Mouse (Mus musculus) neural tube, embryonic 11.5 days (tissue): ENCODE data around the gene Slc29a1. TPM values are rescaled to one million over a fixed set of nuclear protein-coding genes. Genes with fewer than 3 reads are reported as not detected.

Source experiments
- ATAC-seq: fragments of 200-750 bp; cut with Nextera tagmentation; 2 replicates; pipeline ENCODE4 v1.8.0; 2017; ENCODE audit warnings: moderate number of reproducible peaks, mild to moderate bottlenecking, moderate TSS enrichment, moderate library complexity; ENCODE audit not compliant: insufficient read depth, low FRiP score, low TSS enrichment
- DNase-seq: peaks from one replicate; pipeline ENCODE4 v3.0.0-alpha.2; 2015; ENCODE audit warnings: low spot score
- H3K27ac ChIP-seq: fragments of 300-500 bp; sonication (generic); 2 replicates; pipeline ENCODE4 v1.5.1; 2014; ENCODE audit warnings: low read depth, mild to moderate bottlenecking, low read length
- H3K27me3 ChIP-seq: fragments of 300-500 bp; sonication (generic); 2 replicates; pipeline ENCODE4 v1.6.1; 2014; ENCODE audit warnings: mild to moderate bottlenecking, low read length, mixed read lengths; ENCODE audit not compliant: control insufficient read depth, insufficient read depth
- H3K36me3 ChIP-seq: fragments of 300-500 bp; sonication (generic); 2 replicates; pipeline ENCODE4 v1.6.1; 2014; ENCODE audit warnings: mild to moderate bottlenecking, low read length, moderate library complexity, mixed read lengths; ENCODE audit not compliant: control insufficient read depth, insufficient read depth
- H3K4me1 ChIP-seq: fragments of 300-500 bp; sonication (generic); 2 replicates; pipeline ENCODE4 v1.6.1; 2014; ENCODE audit warnings: low read length, mixed read lengths; ENCODE audit not compliant: control insufficient read depth, insufficient read depth
- H3K4me2 ChIP-seq: fragments of 300-500 bp; sonication (generic); 2 replicates; pipeline ENCODE4 v1.6.1; 2014; ENCODE audit warnings: low read depth, mild to moderate bottlenecking, moderate library complexity
- H3K4me3 ChIP-seq: fragments of 300-500 bp; sonication (generic); 2 replicates; pipeline ENCODE4 v1.5.1; 2014; ENCODE audit warnings: low read depth, low read length
- H3K9ac ChIP-seq: fragments of 300-500 bp; sonication (generic); 2 replicates; pipeline ENCODE4 v1.6.1; 2014; ENCODE audit warnings: mild to moderate bottlenecking, low read length
- H3K9me3 ChIP-seq: fragments of 300-500 bp; sonication (generic); 2 replicates; pipeline ENCODE4 v1.6.1; 2016; ENCODE audit warnings: low read length; ENCODE audit not compliant: control insufficient read depth
- WGBS: fragments of 180-500 bp; shearing (Covaris S2); extraction: QIAGEN DNeasy Blood & Tissue Kit; methylation state at CpG from one replicate; pipeline ENCODE4 v1.1.7; 2014; 5-methylcytosine and 5-hydroxymethylcytosine counted together
- polyA plus RNA-seq: library from polyadenylated mRNA; unstranded; fragments of >200 nt; fragmentation: Nextera tagmentation; extraction: Ambion mirVana; gene quantifications from 2 replicates; pipeline ENCODE4 v1.2.1, GENCODE M21; 2014

The Slc29a1 gene
- polyA plus RNA-seq, 1 experiment from 2014 or later = 48.7 TPM

DNA sequence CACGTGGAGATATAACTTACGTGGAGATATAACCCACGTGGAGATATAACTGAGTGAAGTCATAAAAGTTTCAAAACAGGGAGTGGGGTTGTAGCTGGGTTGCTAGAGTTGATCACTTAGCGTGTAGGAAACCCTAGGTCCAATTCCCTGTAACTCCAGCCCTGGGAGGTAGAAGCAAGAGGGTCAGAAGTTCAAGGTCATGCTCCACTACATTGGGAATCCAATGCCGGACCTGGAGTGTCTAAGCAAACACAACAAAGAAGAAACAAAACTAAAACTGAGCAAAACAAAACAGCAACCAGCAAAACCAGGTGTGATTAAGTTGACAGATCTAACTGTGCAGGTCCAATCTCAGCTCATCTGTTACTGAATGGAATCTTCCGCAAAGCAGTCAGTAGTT lies 18.2 kb upstream of the Slc29a1 start:
- Histone ChIP-seq H3K9me3 (no peaks in the 10 kb centered on the region), H3K4me1 (peaks cover 9% of the 10 kb centered on the region; the same call in 1 of the 2 replicates), H3K4me2 (no peak overlapping the region), H3K9ac (no peak overlapping the region), H3K4me3 (no peak overlapping the region), H3K27me3 (no peaks in the 10 kb centered on the region), H3K36me3 (no peaks in the 10 kb centered on the region), H3K27ac (no peak overlapping the region)
- DNase-seq (no peak), ATAC-seq (no peak)
- WGBS = 91% methylated on average over 6 of the region's 6 CpGs

DNA sequence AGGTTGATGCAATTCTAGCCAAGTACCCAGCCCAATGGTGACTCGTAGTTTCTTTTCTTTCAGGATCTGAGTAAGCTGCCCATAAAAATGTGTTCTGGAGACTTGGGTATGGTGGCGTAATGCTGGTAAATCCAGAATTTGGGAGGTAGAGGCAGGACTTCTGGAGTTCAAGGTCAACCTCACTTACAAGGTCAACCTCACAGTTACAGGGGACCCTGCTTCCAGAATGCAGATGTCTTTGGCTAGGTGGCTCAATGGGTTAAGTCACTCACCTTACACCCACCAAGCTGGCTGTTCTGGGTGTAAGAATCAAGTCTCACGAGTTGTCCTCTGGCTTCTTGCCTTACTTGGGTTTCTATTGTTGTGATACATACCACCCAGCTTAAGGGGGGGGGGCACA lies 17.3 kb upstream of the Slc29a1 start:
- no peak for ATAC-seq
- DNase-seq = no peak
- Histone ChIP-seq H3K4me3 (no peak overlapping the region), H3K36me3 (no peaks in the 10 kb centered on the region), H3K27ac (no peak overlapping the region), H3K27me3 (no peaks in the 10 kb centered on the region), H3K4me1 (peaks cover 9% of the 10 kb centered on the region; the same call in 1 of the 2 replicates), H3K9me3 (no peaks in the 10 kb centered on the region), H3K4me2 (no peak overlapping the region), H3K9ac (no peak overlapping the region)
- WGBS = 88% methylated on average over 3 of the region's 3 CpGs

DNA sequence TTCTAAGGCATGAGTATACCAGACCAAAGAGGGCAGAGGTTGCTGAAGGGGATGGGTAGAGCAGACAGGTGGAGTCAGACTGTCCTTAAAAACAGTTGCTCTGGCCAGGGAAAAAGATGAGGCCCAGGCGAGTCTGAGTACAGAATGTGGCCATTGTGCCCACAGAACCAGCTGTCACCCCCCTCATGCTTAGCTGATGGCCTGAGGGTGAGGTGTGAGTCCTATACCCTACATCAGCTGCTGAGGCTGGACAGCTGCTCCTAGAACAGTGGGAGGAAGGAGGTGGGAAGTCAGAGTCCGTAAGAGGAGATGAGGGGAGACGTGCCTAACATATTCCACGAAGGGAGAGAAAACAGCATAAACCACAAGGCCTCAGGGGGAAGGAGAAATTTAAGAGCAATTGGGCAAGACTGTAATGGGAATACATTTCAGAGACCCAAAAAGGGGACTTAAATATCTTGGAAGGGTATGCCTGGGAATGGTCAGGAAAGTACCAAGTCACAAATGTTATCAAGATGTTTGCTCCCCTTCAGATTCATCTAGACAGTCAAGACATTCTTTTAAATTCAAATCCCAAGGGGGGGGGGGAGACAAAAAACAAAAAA lies 16.7 kb upstream of the Slc29a1 start:
- H3K9me3 ChIP-seq = no peaks in the 10 kb centered on the region
- DNase-seq = no peak
- H3K4me3 ChIP-seq = no peak overlapping the region
- H3K9ac ChIP-seq = no peak overlapping the region
- ATAC-seq = no peak
- H3K4me2 ChIP-seq = no peak overlapping the region
- H3K4me1 ChIP-seq = peaks cover 9% of the 10 kb centered on the region; the same call in 1 of the 2 replicates
- 67% methylated on average over 4 of the region's 4 CpGs for WGBS
- no peak overlapping the region for H3K27ac ChIP-seq
- H3K36me3 ChIP-seq = no peaks in the 10 kb centered on the region
- H3K27me3 ChIP-seq = no peaks in the 10 kb centered on the region

DNA sequence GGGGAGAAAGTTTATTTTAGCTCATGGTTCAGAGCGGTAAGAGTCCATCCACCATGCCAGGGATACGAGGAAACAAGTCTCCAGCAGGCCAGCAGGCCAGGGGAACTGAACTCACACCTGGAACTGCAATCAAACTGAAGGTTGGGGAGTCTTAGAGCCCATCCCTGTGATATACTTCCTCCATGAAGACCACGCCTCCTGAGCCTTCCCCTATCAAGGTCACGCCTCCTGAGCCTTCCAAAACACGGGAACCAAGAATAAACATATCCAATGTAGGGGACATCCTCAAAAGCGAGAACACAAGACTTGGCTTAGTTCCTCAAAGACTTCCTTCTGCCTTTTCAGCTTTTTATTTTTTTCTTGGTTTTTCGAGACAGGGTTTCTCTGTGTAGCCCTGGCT lies 13.5 kb upstream of the Slc29a1 start:
- H3K9me3 ChIP-seq = no peaks in the 10 kb centered on the region

DNA sequence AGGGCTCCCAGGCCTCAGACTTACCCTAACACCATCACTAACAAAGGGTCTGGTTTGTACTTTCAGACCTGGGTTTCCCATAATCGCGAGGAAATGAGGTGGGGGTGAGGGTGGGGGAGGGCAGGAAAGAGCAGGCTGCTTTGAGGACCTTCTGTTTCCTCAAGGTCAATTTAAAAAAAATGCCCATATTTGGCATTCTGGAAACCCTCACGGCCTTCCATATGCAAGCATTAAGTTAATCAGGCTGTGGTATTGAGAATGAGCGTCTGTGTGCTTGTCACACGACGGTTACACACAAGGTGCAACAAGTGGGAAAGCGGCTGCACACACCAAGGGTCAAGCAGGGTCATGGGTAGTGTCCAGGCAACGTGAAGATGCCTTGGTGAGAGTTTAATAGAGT lies 12.6 kb upstream of the Slc29a1 start:
- H3K4me2 ChIP-seq = no peak overlapping the region
- no peak for DNase-seq
- 84% methylated on average over 8 of the region's 8 CpGs for WGBS

More for the DNA sequence above, 13.5 kb upstream of the Slc29a1 start:
- Histone ChIP-seq H3K27ac (no peak overlapping the region), H3K4me3 (no peak overlapping the region), H3K36me3 (no peaks in the 10 kb centered on the region), H3K27me3 (no peaks in the 10 kb centered on the region), H3K4me2 (no peak overlapping the region), H3K9ac (no peak overlapping the region), H3K4me1 (no peaks in the 10 kb centered on the region)
- ATAC-seq = no peak
- DNase-seq = no peak
- 87% methylated on average over 7 of the region's 7 CpGs for WGBS

DNA sequence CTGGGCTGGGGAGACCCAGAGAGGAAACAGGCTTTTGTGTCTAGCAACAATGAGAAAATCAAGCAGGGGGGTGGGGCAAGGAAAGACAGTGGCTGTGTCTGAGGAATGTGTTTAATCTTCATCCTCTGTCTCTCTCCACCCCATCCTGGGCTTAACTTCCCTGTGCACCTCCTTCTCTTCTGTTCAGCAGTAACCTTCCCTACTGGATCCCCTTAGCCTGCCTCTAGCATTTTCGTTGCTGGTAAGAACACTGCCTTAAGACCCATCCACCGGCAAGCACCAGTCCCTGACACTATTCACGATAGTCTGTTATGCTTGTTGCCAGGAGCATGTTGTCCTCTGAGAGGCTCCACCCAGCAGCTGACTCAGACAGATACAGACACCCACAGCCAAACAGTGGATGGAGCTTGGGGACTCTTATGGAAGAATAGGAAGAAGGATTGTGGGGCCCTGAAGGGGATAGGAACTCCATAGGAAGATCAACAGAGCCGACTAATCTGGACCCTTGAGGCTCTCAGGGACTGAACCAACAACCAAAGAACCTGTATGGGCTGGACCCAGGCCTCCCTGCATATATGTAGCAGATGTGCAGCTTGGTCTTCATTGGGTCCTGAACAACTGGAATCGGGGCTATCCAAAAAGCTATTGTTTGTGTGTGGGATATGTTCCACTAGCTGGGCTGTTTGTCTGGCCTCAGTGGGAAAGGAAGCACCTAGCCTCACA lies 10.9 kb upstream of the Slc29a1 start:
- Histone ChIP-seq H3K27me3 (no peaks in the 10 kb centered on the region), H3K4me2 (no peak overlapping the region), H3K4me1 (no peaks in the 10 kb centered on the region), H3K4me3 (no peak overlapping the region), H3K27ac (no peak overlapping the region), H3K9me3 (no peaks in the 10 kb centered on the region), H3K36me3 (no peaks in the 10 kb centered on the region), H3K9ac (no peak overlapping the region)
- 48% methylated on average over 5 of the region's 5 CpGs for WGBS
- ATAC-seq (no peak), DNase-seq (no peak)

More for the DNA sequence above, 12.6 kb upstream of the Slc29a1 start:
- Histone ChIP-seq H3K27me3 (no peaks in the 10 kb centered on the region), H3K4me3 (no peak overlapping the region), H3K27ac (no peak overlapping the region), H3K36me3 (no peaks in the 10 kb centered on the region), H3K9me3 (no peaks in the 10 kb centered on the region), H3K9ac (no peak overlapping the region), H3K4me1 (no peaks in the 10 kb centered on the region)
- no peak for ATAC-seq

DNA sequence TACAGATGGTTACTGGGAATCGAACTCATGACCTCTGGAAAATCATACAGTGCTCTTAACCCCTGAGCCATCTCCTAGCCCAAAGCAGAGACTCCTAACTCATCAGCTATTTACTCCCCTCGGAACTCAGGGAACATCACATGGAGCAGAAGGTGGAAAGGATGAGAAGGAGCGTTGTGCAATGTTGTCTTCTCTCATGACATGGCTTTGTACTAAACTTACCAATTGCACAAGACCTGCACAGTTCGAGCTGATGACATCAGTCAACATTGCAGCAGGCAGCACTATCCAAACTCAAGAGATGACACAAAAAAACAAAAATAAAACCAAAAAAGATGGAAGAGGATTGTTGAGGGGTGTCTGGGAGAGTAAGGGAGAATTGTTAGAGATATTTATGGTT lies 9.0 kb upstream of the Slc29a1 start:
- WGBS = 92% methylated on average over 4 of the region's 4 CpGs
- no peak overlapping the region for H3K9ac ChIP-seq
- no peaks in the 10 kb centered on the region for H3K36me3 ChIP-seq

DNA sequence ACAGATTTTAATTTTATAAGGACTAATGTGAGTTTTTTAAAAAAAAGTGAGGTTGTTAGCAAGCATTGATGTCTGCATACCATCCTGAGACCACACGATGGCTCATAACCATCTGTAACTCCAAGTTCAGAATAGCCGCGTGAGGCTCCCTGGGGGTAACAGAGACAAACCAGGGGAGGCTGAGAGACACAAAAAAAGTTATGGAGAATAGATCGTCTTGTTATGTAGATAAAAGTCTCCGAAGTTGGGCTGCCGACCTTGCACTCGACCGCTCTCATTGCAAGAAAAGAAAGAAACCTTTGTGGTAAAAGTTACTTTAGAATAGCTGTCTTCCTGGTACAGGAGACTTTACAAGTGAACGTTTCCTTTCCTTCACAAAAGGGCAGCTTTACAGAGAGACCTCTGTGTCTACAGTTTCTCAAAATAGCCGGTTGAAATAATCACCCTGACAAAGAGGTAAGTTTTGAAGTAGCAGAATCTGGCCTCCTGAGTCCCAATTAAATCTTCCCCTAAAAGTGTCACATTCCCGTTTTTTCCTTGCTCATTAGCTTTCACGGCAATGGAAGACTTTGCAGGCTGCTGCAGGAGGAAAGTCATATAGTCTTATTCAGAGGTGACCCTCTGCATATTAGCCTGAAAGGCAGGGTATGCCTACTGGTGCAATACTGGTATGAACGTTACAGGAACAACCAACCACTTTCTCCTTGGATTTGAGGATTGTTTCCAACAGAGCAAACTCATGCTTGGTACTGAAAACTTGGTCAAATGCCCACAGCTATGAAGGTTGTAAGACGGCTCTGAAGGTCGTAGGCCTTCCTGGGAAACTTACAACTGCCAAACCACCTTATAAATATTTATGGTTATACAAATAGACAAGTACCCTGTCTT lies 7.8 kb upstream of the Slc29a1 start:
- no peak for DNase-seq
- H3K27ac ChIP-seq = no peak overlapping the region

More for the DNA sequence above, 9.0 kb upstream of the Slc29a1 start:
- no peaks in the 10 kb centered on the region for H3K4me1 ChIP-seq
- H3K27ac ChIP-seq = no peak overlapping the region
- no peak overlapping the region for H3K4me2 ChIP-seq
- DNase-seq (no peak), ATAC-seq (no peak)
- no peaks in the 10 kb centered on the region for H3K27me3 ChIP-seq
- no peaks in the 10 kb centered on the region for H3K9me3 ChIP-seq
- no peak overlapping the region for H3K4me3 ChIP-seq

More for the DNA sequence above, 7.8 kb upstream of the Slc29a1 start:
- no peak overlapping the region for H3K9ac ChIP-seq
- ATAC-seq = no peak
- 82% methylated on average over 15 of the region's 15 CpGs for WGBS
- no peaks in the 10 kb centered on the region for H3K36me3 ChIP-seq
- H3K27me3 ChIP-seq = no peaks in the 10 kb centered on the region; the same call in 1 of the 2 replicates
- no peaks in the 10 kb centered on the region for H3K4me1 ChIP-seq
- no peak overlapping the region for H3K4me3 ChIP-seq
- no peak overlapping the region for H3K4me2 ChIP-seq
- no peaks in the 10 kb centered on the region for H3K9me3 ChIP-seq
